Mouse (Mus musculus): ENCODE measurements around the gene Farsa.
"Not testable (repeated sequence)": the region's sequence is repeated elsewhere in the genome, so short reads cannot be mapped to it uniquely, and the experiment has no call there.

Farsa gene

DNA sequence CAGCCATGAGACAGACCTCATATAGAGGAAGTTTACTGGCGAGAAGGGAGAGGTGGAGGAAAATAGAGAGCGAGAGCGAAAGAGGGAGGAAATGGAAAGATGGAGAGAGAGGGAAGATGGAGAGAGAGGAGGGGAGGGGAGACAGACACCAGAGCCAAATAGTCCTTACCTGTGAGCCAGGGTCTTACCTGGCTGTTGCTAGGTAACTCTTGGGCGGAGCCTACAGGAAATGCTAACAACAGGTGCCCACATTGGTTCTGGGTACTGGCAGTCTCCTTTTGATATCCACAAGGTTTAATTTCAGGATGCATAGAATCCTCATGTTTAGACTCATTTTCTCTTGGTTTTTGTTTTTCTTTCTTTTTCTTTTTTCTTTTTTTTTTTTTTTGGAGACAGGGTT, 16.2 kb downstream of the Farsa start:
- no peak for DNase-seq (ENCODE audit: low read depth, low spot score)

DNA sequence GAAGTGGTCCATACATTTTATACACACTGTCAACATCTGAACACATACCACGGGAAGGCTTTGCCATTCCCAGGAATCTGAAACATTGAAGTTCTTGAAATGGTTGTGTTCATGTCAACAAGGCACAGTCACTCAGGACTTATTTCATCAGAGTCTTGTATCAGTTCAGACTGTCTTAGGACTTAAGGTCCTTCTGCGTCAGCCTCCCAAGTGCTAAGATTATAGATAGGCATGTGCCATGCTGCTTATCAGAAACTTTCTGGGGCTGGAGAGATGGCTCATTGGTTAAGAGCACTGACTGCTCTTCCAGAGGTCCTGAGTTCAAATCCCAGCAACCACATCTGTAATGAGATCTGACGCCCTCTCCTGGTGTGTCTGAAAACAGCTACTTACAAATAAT, 17.6 kb downstream of the Farsa start:
- no peak for DNase-seq (ENCODE audit: low read depth, low spot score)

DNA sequence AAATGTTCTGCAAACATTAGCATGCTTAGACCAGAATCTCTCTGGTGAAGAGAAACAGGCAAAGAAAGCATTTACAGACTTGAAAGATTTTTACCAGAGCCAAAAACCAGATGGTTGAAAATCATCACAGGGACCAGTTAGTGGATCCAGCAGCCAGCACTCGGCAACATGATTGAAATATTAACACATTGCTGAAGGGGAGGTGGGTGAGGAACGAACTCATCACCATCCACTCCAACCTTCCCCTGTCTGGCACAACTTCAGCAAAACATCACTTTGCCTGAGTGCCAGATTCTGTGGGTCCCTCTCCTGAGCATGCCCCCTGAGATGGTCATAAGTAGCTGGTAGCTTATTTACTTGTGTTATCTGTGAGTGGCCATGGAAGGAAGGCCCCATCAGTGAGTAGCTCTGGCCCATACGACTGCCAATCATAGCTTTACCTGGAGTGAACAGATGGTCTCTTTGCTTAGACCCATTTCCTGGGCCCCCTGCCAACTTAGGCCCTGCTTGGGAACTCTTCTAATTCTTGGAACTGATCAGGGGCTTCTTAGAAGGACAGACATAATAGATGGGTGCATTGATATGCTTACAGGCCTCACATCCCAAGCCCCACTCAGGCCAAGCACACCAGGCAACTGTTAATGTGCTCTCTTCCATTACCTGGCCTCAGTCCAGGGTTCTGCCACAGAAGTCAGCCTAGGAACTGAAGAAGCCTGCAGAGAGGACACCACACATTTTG, 20.7 kb downstream of the Farsa start:
- peak; percentile 84 for DNase-seq (ENCODE audit: low read depth, low spot score)

DNA sequence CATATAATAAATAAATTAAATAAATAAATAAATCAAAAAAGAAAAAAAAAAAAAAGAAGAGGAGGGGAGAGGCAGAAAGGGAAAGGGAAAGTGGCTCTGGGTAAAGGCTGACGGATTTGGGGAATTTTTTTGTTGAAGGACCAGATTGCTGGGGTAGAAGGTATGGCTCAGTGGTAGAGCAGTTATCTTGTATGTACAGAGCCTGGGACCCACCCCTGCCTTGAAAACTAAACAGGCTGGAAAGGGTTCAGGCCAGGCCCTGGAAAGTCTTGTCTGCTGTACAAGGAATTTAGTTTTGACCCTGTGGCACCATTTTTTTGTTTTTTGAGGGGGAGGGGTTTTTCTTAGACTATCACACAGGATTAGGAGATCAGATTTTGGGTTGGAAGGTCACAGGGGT, 22.1 kb downstream of the Farsa start:
- no peak for DNase-seq (ENCODE audit: low read depth, low spot score)

DNA sequence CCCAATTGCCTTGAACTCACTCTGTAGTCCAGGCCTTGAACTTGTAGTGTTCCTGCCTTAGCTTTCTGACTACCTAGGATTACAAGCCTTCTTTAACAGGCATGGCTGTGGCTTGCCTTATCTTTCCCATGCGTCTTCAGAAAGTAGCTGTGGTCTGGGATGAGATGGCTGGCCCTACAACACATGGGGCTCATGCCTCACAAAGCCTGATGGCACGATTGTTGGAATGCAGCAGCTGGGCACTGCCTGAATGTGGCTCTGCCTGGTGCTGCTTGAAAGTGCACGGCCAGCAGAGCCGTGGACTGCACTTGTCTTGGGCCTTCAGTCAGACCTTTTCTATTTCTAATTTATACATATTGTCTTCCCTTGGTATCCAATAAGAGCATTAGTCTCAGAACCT, 27.9 kb downstream of the Farsa start:
- DNase-seq (ENCODE audit: low read depth, low spot score), result no peak

DNA sequence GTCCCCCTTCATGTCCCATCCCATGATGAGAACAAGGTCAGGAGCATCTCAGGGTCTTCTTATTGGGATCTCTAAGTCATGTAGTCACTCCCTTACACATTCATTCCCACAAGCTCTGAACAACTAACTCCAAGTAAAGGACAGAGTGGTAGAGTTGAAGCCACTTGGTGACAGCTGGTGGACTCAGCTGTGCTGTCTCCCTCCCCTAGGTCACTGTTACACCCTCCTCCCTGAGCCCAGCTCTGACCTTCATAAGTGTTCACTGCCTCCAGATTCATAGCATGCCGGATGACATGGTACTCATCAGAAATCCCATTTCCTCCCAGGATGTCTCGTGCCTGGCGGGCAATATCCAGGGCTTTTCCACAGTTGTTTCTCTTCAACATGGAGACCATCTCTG, 31.5 kb downstream of the Farsa start:
- no peak for DNase-seq (ENCODE audit: low read depth, low spot score)

DNA sequence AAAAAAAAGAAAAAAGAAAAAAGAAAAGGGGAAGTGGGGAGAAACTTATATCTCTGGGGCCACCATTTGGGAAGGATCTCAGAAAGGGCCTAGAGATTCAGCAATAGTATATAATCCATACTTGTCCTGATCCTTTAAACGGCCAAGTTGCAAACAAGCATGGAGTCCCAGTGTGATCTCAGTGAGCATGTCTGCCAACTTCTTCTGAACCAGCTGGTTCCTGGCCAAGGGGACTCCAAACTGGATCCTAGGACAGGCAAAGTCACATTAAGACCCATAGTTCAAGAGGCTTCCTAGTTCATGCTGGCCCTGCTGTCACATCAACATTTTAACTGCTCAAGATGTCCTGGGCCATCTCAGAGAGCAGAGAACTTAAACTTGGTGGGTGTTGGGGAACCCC, 32.4 kb downstream of the Farsa start:
- no peak for DNase-seq (ENCODE audit: low read depth, low spot score)

DNA sequence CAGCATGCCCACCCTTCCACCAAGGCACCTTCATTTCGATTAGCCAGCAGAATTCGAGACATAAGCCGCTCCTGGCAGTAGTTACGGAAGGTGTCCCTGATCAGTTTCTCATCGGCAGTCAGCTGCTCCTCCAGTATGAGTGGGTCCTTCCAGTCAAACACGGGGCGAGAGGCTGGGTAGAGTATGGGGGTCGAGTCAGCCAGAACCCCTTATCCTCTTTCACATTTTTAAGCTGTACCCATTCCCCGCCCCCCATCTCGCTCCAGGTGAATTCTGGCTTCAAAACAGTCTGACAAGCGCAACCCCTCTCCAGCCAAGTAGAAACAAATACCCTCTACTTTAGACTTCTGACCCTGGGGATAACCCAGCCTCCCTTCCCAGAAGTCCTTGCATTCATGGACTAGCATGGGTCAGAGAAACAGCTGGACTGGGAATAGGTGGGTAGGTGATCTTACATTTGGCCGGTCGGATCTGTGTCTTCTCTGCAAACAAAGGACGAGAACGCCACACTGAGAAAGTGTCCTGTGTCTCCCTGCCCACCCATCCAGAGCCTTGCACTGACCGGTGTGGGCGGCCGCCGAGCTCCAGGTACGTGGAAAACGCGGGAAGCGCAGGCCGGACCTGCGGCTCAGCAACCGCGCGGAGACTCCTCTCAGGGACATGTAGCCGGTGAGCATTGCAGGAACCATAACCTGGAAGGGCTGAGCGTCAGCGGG, 36.4 kb downstream of the Farsa start:
- DNase-seq (ENCODE audit: low read depth, low spot score), result no peak

DNA sequence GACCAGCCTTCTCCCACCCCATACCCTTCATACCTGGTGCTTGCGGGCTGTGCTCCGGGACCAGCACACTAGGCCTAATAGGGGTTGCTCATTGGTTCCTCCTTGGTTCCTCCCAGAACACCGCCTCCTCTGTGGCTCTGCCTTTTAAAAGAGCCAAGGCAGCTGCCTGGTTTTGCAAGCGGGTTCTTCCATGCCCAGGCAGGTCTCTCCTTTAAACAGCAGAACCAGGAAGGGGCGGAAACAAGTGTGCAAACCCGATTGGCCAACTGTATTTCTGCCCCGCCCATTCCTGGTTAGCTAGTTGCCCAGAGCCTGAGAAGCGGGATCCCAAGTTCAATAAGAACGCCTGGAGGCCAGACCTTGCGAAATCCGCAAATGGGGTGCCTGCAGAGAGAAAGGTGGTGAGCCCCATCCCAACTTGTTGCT, 36.9 kb downstream of the Farsa start, which contains the start of gene Gcdh:
TSS of gene Gcdh (minus strand) at position 213 of the 426 bp plus-strand sequence.
- DNase-seq (ENCODE audit: low read depth, low spot score), result peak; percentile 99

DNA sequence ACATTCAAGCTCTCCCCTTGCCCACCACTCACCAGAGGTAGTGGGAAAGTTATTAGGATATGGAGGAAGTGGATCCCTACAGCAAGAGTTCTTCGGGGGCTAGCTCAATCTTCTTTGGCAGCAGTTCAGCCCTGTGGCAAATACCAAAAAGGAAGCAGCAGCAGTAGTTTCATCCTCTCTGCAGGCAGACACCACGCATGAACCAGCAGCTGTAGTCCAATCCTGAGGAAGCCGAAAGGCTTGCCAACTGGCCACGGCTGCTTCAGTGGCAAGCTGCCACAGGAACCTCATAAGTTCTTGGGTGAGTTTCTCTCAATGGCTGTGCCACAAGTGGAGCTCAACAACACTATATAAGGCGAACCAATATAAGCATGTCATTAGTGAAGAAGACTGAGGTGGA, 39.2 kb downstream of the Farsa start:
- DNase-seq (ENCODE audit: low read depth, low spot score), result no peak

DNA sequence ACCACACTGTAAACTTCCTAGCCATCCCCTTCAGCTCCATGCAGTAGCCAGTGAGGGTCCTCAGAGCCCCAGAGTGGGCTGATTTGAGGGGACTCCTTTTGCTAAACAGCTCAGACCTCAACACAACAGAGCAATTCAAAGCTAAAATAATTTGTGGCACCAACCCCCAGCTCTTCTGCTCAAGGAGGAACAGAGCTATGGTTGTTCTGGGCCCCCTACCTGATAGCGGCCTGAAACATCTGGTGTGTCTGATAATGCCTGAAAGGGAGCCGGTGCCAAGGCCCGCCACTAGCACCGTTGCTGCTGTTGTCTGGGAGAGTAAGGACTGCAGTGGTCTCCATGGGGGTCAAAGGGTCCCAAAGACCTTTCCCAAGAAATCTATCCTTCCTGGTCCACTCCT, 44.3 kb downstream of the Farsa start:
- no peak for DNase-seq (ENCODE audit: low read depth, low spot score)

DNA sequence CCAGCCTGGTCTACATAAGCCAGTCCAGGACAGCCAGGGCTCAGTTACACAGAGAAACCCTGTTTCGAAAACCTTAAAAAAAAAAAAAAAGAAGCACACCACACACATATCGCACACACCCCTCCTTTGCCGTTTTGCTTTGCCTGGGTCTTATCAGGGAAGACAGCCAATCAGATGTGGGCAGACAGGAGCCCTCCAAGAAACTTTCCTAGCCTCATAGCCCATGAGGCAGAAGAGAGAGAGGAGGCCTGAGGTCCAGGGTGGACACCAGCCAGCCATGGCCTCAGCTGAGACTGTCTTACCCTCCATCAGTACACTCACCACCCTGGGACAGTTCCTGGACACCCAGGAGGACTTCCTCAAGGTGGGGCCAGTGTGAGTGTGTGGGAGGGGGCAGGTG, 45.0 kb downstream of the Farsa start, which contains the start of gene Klf1:
TSS of gene Klf1 (plus strand) at position 177 of the 400 bp plus-strand sequence.
- DNase-seq (ENCODE audit: low read depth, low spot score), result no peak

DNA sequence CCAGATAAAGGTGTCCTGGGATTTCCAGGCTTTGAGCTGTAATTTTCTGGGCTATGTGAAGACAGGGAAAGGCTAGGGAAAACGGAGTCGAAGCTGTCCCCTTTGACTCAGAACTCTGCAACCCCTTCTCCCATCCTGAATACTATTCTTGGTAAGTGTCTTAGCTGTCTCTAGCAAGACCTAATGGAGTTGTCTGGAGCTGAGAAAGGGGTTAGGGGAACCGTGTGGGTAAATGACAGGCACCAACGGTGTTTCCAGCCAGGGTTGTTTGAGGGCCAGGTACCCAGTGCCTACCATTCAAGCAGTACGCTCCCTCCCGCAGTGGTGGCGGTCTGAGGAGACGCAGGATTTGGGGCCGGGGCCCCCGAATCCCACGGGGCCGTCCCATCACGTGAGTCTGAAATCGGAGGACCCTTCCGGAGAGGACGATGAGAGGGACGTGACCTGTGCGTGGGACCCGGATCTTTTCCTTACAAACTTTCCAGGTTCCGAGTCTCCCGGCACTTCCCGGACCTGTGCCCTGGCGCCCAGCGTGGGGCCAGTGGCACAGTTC, 45.7 kb downstream of the Farsa start:
- no peak for DNase-seq (ENCODE audit: low read depth, low spot score)

DNA sequence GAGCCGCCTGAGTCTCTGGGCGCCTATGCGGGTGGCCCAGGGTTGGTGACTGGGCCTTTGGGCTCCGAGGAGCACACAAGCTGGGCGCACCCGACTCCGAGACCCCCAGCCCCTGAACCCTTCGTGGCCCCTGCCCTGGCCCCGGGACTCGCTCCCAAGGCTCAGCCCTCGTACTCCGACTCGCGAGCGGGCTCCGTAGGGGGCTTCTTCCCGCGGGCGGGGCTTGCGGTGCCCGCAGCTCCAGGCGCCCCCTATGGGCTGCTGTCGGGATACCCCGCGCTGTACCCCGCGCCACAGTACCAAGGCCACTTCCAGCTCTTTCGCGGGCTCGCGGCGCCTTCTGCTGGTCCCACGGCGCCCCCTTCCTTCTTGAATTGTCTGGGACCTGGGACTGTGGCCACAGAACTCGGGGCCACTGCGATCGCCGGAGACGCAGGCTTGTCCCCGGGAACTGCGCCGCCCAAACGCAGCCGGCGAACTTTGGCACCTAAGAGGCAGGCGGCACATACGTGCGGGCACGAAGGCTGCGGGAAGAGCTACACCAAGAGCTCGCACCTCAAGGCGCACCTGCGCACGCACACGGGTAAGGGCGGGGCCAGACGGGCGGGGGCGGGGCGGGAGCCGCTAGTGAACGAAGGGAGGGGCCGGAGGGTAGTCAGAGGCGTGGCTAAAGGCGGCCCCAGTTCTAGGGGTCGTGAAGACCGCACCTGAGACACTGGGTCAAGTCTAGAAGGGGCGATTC, 46.3 kb downstream of the Farsa start:
- DNase-seq (ENCODE audit: low read depth, low spot score), result peak; percentile 95

DNA sequence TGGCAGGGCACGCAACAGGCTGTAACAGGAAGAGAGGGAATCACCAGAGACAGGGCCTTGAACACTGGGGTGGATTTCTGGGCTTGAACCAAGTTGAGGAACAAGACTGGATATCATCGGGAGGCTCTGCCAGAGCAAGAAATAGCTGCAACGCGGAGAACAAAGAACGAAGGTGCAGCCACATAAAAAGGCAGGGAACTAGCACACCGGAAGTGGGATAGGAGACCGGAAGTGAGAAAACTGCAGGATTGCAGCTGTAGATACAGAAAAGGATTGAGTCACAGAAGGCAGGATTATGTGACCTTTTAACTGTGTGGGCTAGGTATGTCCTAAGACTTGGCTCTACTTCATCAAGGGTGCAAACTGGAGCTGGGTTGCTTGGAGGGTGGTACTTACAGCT, 47.6 kb downstream of the Farsa start:
- no peak for DNase-seq (ENCODE audit: low read depth, low spot score)

DNA sequence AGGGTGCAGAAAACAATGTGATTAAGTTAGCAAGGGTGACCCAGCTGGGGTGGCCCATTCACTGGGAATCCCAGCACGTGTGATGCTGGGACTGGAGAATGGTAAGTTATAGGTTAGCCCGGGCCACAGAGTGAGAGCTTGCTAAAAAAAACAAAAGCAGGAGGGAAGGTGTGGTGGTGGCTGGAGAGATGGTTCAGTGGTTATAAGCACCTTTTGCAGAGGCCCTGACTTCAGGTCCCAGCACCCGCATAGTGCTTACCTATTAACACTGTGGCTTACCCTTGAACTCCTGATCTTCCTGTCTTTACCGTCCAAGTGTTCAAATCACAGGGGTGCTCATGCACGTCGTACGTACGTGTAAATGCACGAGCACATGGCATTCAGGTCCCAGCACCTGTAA, 50.2 kb downstream of the Farsa start:
- no peak for DNase-seq (ENCODE audit: low read depth, low spot score)

DNA sequence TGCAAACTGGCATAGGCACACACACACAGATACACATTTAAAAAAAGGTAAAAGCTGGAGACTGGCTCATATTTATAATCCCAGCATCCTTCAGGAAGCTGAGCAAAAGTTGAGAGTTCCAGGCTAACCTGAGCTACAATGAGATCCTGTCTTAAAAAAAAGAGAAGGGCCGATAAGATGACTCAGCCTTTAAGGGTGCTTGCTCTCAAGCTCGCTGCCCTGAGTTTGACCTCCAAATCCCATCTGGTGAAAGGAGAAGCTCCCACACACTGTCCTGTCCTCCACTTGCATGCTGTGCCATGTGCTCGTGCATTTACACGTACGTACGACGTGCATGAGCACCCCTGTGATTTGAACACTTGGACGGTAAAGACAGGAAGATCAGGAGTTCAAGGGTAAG, 50.7 kb downstream of the Farsa start:
- no peak for DNase-seq (ENCODE audit: low read depth, low spot score)

DNA sequence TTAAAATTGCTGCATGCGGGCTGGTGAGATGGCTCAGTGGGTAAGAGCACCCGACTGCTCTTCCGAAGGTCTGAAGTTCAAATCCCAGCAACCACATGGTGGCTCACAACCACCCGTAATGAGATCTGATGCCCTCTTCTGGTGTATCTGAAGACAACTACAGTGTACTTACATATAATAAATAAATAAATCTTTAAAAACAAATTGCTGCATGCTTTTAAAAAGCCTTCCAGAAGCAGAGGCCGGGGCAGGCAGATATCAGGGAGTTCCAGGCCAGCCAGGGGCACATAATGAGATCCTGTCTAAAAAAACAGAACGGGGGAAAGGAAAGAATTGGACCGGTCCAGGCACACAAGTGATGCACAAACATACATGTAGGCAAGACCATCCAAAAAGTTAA, 51.2 kb downstream of the Farsa start:
- DNase-seq (ENCODE audit: low read depth, low spot score), result not testable (repeated sequence)

DNA sequence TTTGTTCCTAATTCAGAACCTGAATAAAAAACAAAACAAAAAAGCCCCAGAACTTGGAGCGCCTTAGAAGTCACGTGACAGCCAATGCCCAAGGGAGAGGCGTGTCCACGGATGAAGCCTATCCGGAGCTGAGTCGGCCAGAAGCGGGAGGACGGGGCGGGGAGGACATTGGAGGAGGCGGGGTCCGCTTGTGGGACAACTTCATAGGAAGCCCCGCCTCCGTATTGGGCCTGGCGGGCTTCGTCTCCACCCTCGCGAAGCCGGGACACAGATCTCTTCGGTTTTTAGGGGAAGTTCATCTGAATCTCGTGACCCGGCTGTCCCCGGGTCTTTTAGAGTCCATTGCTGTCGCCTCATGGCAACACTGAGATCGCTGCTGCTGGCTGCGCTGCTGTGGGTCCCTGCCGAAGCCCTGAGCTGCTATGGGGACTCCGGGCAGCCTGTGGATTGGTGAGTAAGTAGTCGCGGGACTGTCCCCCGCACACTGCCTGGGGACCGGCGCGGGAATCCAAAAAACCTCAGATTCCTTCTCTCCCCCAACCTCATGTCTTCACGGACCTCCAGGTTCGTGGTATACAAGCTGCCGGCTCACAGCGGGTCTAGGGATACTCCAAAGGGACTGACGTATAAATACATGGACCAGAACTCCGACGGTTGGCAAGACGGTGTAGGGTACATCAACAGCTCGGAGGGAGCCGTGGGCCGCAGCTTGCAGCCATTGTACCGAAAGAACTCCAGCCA, 51.8 kb downstream of the Farsa start, which contains the start of gene Dnase2a:
TSS of gene Dnase2a (plus strand) at position 140 of the 741 bp plus-strand sequence.
- DNase-seq (ENCODE audit: low read depth, low spot score), result peak; percentile 94

DNA sequence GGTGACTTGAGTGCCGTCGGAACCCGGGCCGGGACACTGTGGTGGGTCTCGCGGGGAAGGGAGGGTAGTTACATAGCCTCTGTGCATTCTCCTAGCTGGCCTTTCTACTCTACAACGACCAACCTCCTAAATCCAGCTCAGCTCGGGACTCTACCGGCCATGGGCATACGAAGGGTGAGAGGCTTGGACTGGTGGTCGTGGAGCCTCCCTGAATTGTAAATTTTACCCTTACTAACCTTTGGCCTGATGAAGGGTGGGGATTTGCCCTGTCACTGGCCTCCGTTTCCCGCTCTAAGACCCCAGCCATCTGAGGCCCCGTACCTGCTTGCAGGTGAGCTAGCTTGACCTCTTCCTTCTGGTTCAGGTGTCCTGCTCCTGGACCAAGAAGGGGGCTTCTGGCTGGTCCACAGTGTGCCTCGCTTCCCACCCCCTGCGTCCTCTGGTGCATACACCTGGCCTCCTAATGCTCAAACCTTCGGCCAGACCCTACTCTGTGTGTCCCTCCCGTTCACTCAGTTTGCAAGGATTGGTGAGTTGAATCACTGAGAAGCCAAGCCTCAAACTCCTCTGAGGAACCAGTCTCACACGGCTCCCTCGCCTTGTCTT, 52.5 kb downstream of the Farsa start:
- no peak for DNase-seq (ENCODE audit: low read depth, low spot score)

DNA sequence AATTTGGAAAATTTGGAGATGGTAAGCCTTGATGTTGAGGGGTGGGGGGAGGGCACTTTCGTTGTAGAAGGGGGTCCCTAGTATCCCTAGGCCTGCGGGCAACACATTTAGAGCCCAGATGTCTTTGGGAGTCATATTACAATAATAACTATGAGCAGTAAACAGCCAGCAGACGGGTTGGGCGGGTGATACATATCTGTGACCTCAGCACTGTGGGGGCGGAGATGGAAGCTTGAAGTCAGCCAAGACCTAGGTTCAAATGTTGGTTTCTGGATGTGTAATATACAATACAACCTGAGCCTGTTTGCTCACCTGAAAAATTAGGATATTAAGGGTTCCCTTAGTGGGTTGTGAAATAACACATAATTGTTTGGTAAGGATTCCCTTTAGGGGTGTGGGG, 53.2 kb downstream of the Farsa start:
- DNase-seq (ENCODE audit: low read depth, low spot score), result no peak
